Comparison of ENCODE assay signal across 12 mouse cellular contexts in genomic region chr17:85689807-85690319, GRCm38 (mm10). TPM values are rescaled to one million over a fixed set of nuclear protein-coding genes. Genes with fewer than 3 reads are reported as not detected.
DNase-seq lines count a peak whose midpoint lies in the region; ATAC-seq and TF ChIP-seq lines count a peak whose summit lies in the region.
"Had no signal": no experiment of that assay in that cellular context is flagged by ENCODE, and none has a peak within 500 bp of the region (broad histone marks: within the 10 kb centered on the region; RNA-seq: fewer than 3 reads in every experiment).

No protein-coding gene starts in this region.

- TF ChIP-seq POLR2A in embryonic fibroblast, embryonic 13.5 days (IDR thresholded peaks at IDR 0.05; ENCODE audit: low read depth, low read length) = no peak

- no peaks in the 10 kb centered on the region for H3K36me3 ChIP-seq in kidney, embryonic 15.5 days
- no peaks in the 10 kb centered on the region for H3K36me3 ChIP-seq in stomach, embryonic 14.5 days (ENCODE audit: control insufficient read depth, insufficient read depth, low read length)
- H3K36me3 ChIP-seq: midbrain, embryonic 13.5 days had no signal

- no peaks in the 10 kb centered on the region for H3K9me3 ChIP-seq in kidney, embryonic 15.5 days (replicated peaks)
- H3K9me3 ChIP-seq in stomach, embryonic 14.5 days (ENCODE audit: control insufficient read depth, low read depth, low read length) = peaks cover 4% of the 10 kb centered on the region; the same call in 1 of the 2 replicates
- H3K9me3 ChIP-seq: midbrain, embryonic 13.5 days had no signal

- H3K27me3 ChIP-seq in kidney, embryonic 15.5 days = peaks cover 100% of the 10 kb centered on the region
- peaks cover 41% of the 10 kb centered on the region for H3K27me3 ChIP-seq in stomach, embryonic 14.5 days (ENCODE audit: control insufficient read depth, insufficient read depth, low read length)

- DNase-seq in embryo, embryonic 10.5 days (ENCODE audit: low spot score) = peak; percentile 52
- DNase-seq in embryo, embryonic 10 days (ENCODE audit: low spot score) = no peak
- DNase-seq in kidney, postnatal 25 days = no peak
- DNase-seq in layer of hippocampus, adult 11-12 months (ENCODE audit: low spot score) = no peak
- DNase-seq in left cerebral cortex, adult 9 months (ENCODE audit: low spot score in 2 of 2) = no peak
- DNase-seq: cerebellum, adult 11-12 months; lung, postnatal 10 days; right cerebral cortex, postnatal 4 days had no signal

- peak overlapping the region; percentile 57 for H3K4me3 ChIP-seq in kidney, embryonic 15.5 days (replicated peaks)
- peak overlapping the region; percentile 44 for H3K4me3 ChIP-seq in embryonic fibroblast, embryonic 13.5 days (ENCODE audit: insufficient read depth, low read length)
- peak overlapping the region; percentile 44 for H3K4me3 ChIP-seq in stomach, embryonic 14.5 days (ENCODE audit: low read depth, low read length)

- no peak for TF ChIP-seq CTCF in embryonic fibroblast, embryonic 13.5 days (IDR thresholded peaks at IDR 0.05; ENCODE audit: borderline replicate concordance, insufficient read depth, low read length)

- H3K4me1 ChIP-seq in kidney, embryonic 15.5 days = peaks cover 52% of the 10 kb centered on the region
- H3K4me1 ChIP-seq in embryonic fibroblast, embryonic 13.5 days (ENCODE audit: control insufficient read depth, insufficient read depth, low read length) = no peaks in the 10 kb centered on the region; the same call in 1 of the 2 replicates
- peaks cover 13% of the 10 kb centered on the region for H3K4me1 ChIP-seq in stomach, embryonic 14.5 days (ENCODE audit: control insufficient read depth, insufficient read depth, low read length)

- H3K4me2 ChIP-seq in kidney, embryonic 15.5 days = peak overlapping the region; percentile 74
- H3K4me2 ChIP-seq in stomach, embryonic 14.5 days (replicated peaks; ENCODE audit: low read depth, low read length) = peak overlapping the region; percentile 76

- WGBS in kidney, embryonic 15.5 days = 12% methylated on average over 5 of the region's 5 CpGs
- 18% methylated on average over 5 of the region's 5 CpGs for WGBS in stomach, embryonic 14.5 days

- peak overlapping the region; percentile 84 for H3K27ac ChIP-seq in kidney, embryonic 15.5 days
- H3K27ac ChIP-seq in embryonic fibroblast, embryonic 13.5 days (ENCODE audit: insufficient read depth, low read length) = no peak overlapping the region; the same call in 1 of the 2 replicates
- H3K27ac ChIP-seq in stomach, embryonic 14.5 days (ENCODE audit: low read length) = peak overlapping the region; percentile 87; the same call in 1 of the 2 replicates
- H3K27ac ChIP-seq: midbrain, embryonic 13.5 days had no signal

- no peak for ATAC-seq in kidney, embryonic 15.5 days (replicated peaks; ENCODE audit: low FRiP score)
- ATAC-seq in stomach, embryonic 14.5 days (ENCODE audit: insufficient number of reproducible peaks, insufficient read depth, low FRiP score, low read depth) = no peak
- ATAC-seq: midbrain, embryonic 13.5 days had no signal

- peak overlapping the region; percentile 33; the same call in 1 of the 2 replicates for H3K9ac ChIP-seq in kidney, embryonic 15.5 days
- peak overlapping the region; percentile 37; the same call in 1 of the 2 replicates for H3K9ac ChIP-seq in stomach, embryonic 14.5 days (replicated peaks; ENCODE audit: low read depth, low read length)
- H3K9ac ChIP-seq: midbrain, embryonic 13.5 days had no signal

RNA-seq across cellular contexts. Expression of gene Six2, which starts 1.8 kb away (rescaled TPM):
- polyA plus RNA-seq in kidney, embryonic 15.5 days (2015; fragmentation: Nextera tagmentation; extraction: Ambion mirVana) = 16.9 and 18.9 TPM in 2 replicates
- 5.0 and 8.9 TPM in 2 replicates for polyA plus RNA-seq in embryonic fibroblast, embryonic 13.5 days (2011; ENCODE audit: insufficient read length, low read depth, missing spikeins)
- 7.6 and 8.9 TPM in 2 replicates for polyA plus RNA-seq in stomach, embryonic 14.5 days (2014; fragmentation: Nextera tagmentation; extraction: Ambion mirVana)
